Mouse (Mus musculus): ENCODE results near the gene Plcl1. TPM values are rescaled to one million over a fixed set of nuclear protein-coding genes. Genes with fewer than 3 reads are reported as not detected.
"Not testable (repeated sequence)": the region's sequence is repeated elsewhere in the genome, so short reads cannot be mapped to it uniquely, and the experiment has no call there.

Gene Plcl1
- polyA plus RNA-seq, 1 experiment from 2014 or later = 0.77 TPM

- Histone ChIP-seq H3K4me1 (peaks cover 16% of the 10 kb centered on the region), H3K27ac (no peak overlapping the region), H3K4me3 (no peak overlapping the region), H3K9me3 (no peaks in the 10 kb centered on the region), H3K36me3 (no peaks in the 10 kb centered on the region), H3K27me3 (ENCODE audit: insufficient read depth, poor library complexity, severe bottlenecking) (no peaks in the 10 kb centered on the region)
- no peak for DNase-seq (ENCODE audit: low spot score)
- 81% methylated on average over 2 of the region's 2 CpGs for WGBS
Observed at GRCm38 (mm10) chr1:55446876-55447275, 41.2 kb downstream of the Plcl1 start.

- H3K27me3 ChIP-seq (ENCODE audit: insufficient read depth, poor library complexity, severe bottlenecking) = no peaks in the 10 kb centered on the region
- peaks cover 16% of the 10 kb centered on the region for H3K4me1 ChIP-seq
- no peak overlapping the region for H3K4me3 ChIP-seq
- H3K36me3 ChIP-seq = no peaks in the 10 kb centered on the region
- 82% methylated on average over 2 of the region's 2 CpGs for WGBS
- H3K27ac ChIP-seq = no peak overlapping the region
- DNase-seq (ENCODE audit: low spot score) = no peak
- H3K9me3 ChIP-seq = no peaks in the 10 kb centered on the region
Observed at GRCm38 (mm10) chr1:55447661-55448060, 41.9 kb downstream of the Plcl1 start.

- no peak for DNase-seq (ENCODE audit: low spot score)
- Histone ChIP-seq H3K27me3 (ENCODE audit: insufficient read depth, poor library complexity, severe bottlenecking) (no peaks in the 10 kb centered on the region), H3K36me3 (no peaks in the 10 kb centered on the region), H3K4me1 (peaks cover 16% of the 10 kb centered on the region), H3K27ac (no peak overlapping the region), H3K9me3 (no peaks in the 10 kb centered on the region), H3K4me3 (no peak overlapping the region)
- WGBS = 86% methylated on average over 1 of the region's 1 CpGs
Observed at GRCm38 (mm10) chr1:55448104-55448503, 42.4 kb downstream of the Plcl1 start.

GRCm38 (mm10) chr1:55449779-55450178 is 44.1 kb downstream of the Plcl1 start:
- H3K27me3 ChIP-seq (ENCODE audit: insufficient read depth, poor library complexity, severe bottlenecking) = no peaks in the 10 kb centered on the region
- H3K36me3 ChIP-seq = no peaks in the 10 kb centered on the region
- WGBS = 87% methylated on average over 3 of the region's 3 CpGs
- no peak for DNase-seq (ENCODE audit: low spot score)
- peaks cover 16% of the 10 kb centered on the region for H3K4me1 ChIP-seq
- H3K9me3 ChIP-seq = no peaks in the 10 kb centered on the region
- no peak overlapping the region for H3K4me3 ChIP-seq
- H3K27ac ChIP-seq = no peak overlapping the region

GRCm38 (mm10) chr1:55454119-55454518 is 48.4 kb downstream of the Plcl1 start:
- Histone ChIP-seq H3K4me1 (no peaks in the 10 kb centered on the region), H3K4me3 (no peak overlapping the region), H3K27me3 (ENCODE audit: insufficient read depth, poor library complexity, severe bottlenecking) (no peaks in the 10 kb centered on the region), H3K9me3 (no peaks in the 10 kb centered on the region), H3K27ac (no peak overlapping the region), H3K36me3 (no peaks in the 10 kb centered on the region)
- WGBS = 79% methylated on average over 5 of the region's 5 CpGs
- DNase-seq (ENCODE audit: low spot score) = no peak

- H3K27me3 ChIP-seq (ENCODE audit: insufficient read depth, poor library complexity, severe bottlenecking) = no peaks in the 10 kb centered on the region
- H3K9me3 ChIP-seq = no peaks in the 10 kb centered on the region
- DNase-seq (ENCODE audit: low spot score) = no peak
- no peak overlapping the region for H3K4me3 ChIP-seq
- no peaks in the 10 kb centered on the region for H3K4me1 ChIP-seq
- no peak overlapping the region for H3K27ac ChIP-seq
- 75% methylated on average over 5 of the region's 5 CpGs for WGBS
- H3K36me3 ChIP-seq = no peaks in the 10 kb centered on the region
Observed at GRCm38 (mm10) chr1:55462301-55462700, 56.6 kb downstream of the Plcl1 start.

GRCm38 (mm10) chr1:55473756-55474155 is 68.0 kb downstream of the Plcl1 start:
- Histone ChIP-seq H3K36me3 (no peaks in the 10 kb centered on the region), H3K4me1 (no peaks in the 10 kb centered on the region), H3K27me3 (ENCODE audit: insufficient read depth, poor library complexity, severe bottlenecking) (no peaks in the 10 kb centered on the region), H3K4me3 (no peak overlapping the region), H3K27ac (no peak overlapping the region), H3K9me3 (no peaks in the 10 kb centered on the region)
- WGBS = 74% methylated on average over 9 of the region's 9 CpGs
- no peak for DNase-seq (ENCODE audit: low spot score)

- Histone ChIP-seq H3K27me3 (ENCODE audit: insufficient read depth, poor library complexity, severe bottlenecking) (no peaks in the 10 kb centered on the region), H3K4me3 (no peak overlapping the region), H3K36me3 (no peaks in the 10 kb centered on the region), H3K9me3 (no peaks in the 10 kb centered on the region), H3K27ac (no peak overlapping the region), H3K4me1 (no peaks in the 10 kb centered on the region)
- 77% methylated on average over 7 of the region's 7 CpGs for whole genome bisulfite sequencing
- DNase-seq (ENCODE audit: low spot score) = no peak
Observed at GRCm38 (mm10) chr1:55474976-55475375, 69.3 kb downstream of the Plcl1 start.

- H3K9me3 ChIP-seq; H3K27ac ChIP-seq; H3K4me3 ChIP-seq; DNase-seq (ENCODE audit: low spot score); H3K36me3 ChIP-seq; H3K27me3 ChIP-seq (ENCODE audit: insufficient read depth, poor library complexity, severe bottlenecking); H3K4me1 ChIP-seq: not testable (repeated sequence)
- WGBS = 73% methylated on average over 10 of the region's 10 CpGs
Observed at GRCm38 (mm10) chr1:55487371-55487770, 81.7 kb downstream of the Plcl1 start.

GRCm38 (mm10) chr1:55488261-55488660 is 82.5 kb downstream of the Plcl1 start:
- H3K27me3 ChIP-seq (ENCODE audit: insufficient read depth, poor library complexity, severe bottlenecking) = no peaks in the 10 kb centered on the region
- no peaks in the 10 kb centered on the region for H3K36me3 ChIP-seq
- no peak overlapping the region for H3K4me3 ChIP-seq
- no peak overlapping the region for H3K27ac ChIP-seq
- H3K9me3 ChIP-seq = no peaks in the 10 kb centered on the region
- no peak for DNase-seq (ENCODE audit: low spot score)
- no peaks in the 10 kb centered on the region for H3K4me1 ChIP-seq
- WGBS = 74% methylated on average over 2 of the region's 2 CpGs

GRCm38 (mm10) chr1:55489355-55489754 is 83.6 kb downstream of the Plcl1 start:
- Histone ChIP-seq H3K27me3 (ENCODE audit: insufficient read depth, poor library complexity, severe bottlenecking) (no peaks in the 10 kb centered on the region), H3K27ac (no peak overlapping the region), H3K4me1 (no peaks in the 10 kb centered on the region), H3K9me3 (no peaks in the 10 kb centered on the region), H3K4me3 (no peak overlapping the region), H3K36me3 (no peaks in the 10 kb centered on the region)
- 54% methylated on average over 6 of the region's 6 CpGs for WGBS
- DNase-seq (ENCODE audit: low spot score) = no peak

GRCm38 (mm10) chr1:55499872-55500271 is 94.2 kb downstream of the Plcl1 start:
- Histone ChIP-seq H3K4me1 (0 out of 2 replicates have a peak, but pooled peaks cover 2% of the 10 kb centered on the region), H3K9me3 (no peaks in the 10 kb centered on the region), H3K4me3 (no peak overlapping the region), H3K27me3 (ENCODE audit: insufficient read depth, poor library complexity, severe bottlenecking) (no peaks in the 10 kb centered on the region), H3K36me3 (no peaks in the 10 kb centered on the region), H3K27ac (no peak overlapping the region)
- WGBS = 59% methylated on average over 1 of the region's 1 CpGs
- no peak for DNase-seq (ENCODE audit: low spot score)

- no peak overlapping the region for H3K27ac ChIP-seq
- no peaks in the 10 kb centered on the region for H3K27me3 ChIP-seq (ENCODE audit: insufficient read depth, poor library complexity, severe bottlenecking)
- H3K4me1 ChIP-seq = 0 out of 2 replicates have a peak, but pooled peaks cover 2% of the 10 kb centered on the region
- H3K9me3 ChIP-seq = no peaks in the 10 kb centered on the region
- 85% methylated on average over 2 of the region's 2 CpGs for WGBS
- H3K36me3 ChIP-seq = no peaks in the 10 kb centered on the region
- no peak for DNase-seq (ENCODE audit: low spot score)
- H3K4me3 ChIP-seq = no peak overlapping the region
Observed at GRCm38 (mm10) chr1:55500981-55501682, 95.4 kb downstream of the Plcl1 start.

- WGBS = 71% methylated on average over 4 of the region's 4 CpGs
- Histone ChIP-seq H3K27ac (no peak overlapping the region), H3K4me3 (no peak overlapping the region), H3K4me1 (0 out of 2 replicates have a peak, but pooled peaks cover 2% of the 10 kb centered on the region), H3K27me3 (ENCODE audit: insufficient read depth, poor library complexity, severe bottlenecking) (no peaks in the 10 kb centered on the region), H3K36me3 (no peaks in the 10 kb centered on the region), H3K9me3 (no peaks in the 10 kb centered on the region)
- no peak for DNase-seq (ENCODE audit: low spot score)
Observed at GRCm38 (mm10) chr1:55505811-55506210, 100.1 kb downstream of the Plcl1 start.
